Mouse (Mus musculus): ENCODE data around the gene Il9r. TPM values are rescaled to one million over a fixed set of nuclear protein-coding genes. Genes with fewer than 3 reads are reported as not detected.

The Il9r gene
- polyA plus RNA-seq, 1 experiment, result 27.6 TPM

DNA sequence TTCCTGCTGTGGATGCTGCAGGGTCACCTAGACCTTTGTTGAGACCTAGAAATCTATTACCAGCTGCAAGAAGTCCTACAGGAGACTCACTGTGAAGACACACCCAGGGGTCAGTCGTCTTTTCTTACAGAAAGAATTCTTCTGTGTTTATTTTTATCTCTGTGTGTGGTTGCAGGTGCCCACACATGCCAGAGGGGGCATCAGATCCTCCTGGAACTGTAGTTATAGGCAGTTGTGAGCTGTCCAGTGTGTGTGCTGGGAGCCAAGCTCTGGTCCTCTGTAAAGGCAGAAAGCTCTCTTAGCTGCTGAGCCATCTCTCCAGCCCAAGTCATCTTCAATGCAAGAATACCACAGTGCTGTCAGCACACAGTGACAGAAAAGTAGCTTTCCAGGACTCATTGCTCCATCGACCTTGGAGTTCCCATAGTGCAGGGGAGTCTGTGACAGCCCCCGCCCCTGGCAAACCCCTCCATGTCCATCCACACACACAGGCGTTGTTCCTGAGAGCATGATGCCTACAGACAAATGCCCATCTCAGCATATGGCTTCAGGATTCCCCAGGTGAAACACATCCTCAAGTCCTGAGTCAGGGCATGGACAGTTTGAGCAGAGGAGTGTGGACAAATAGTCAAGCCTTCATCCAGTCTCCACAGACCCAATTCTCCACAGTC, 23.4 kb upstream of the Il9r start:
- DNase-seq (ENCODE audit: low read depth in 1 of 2, low spot score in 2 of 2), result no peak
- H3K4me3 ChIP-seq (ENCODE audit: extremely low read depth, insufficient read depth, insufficient read length), result no peak overlapping the region
- WGBS, result 67% methylated on average over 4 of the region's 4 CpGs

GRCm38 (mm10) chr11:32222570-32223194, 22.6 kb upstream of the Il9r start:
- H3K4me3 ChIP-seq (ENCODE audit: extremely low read depth, insufficient read depth, insufficient read length), result peak overlapping the region; percentile 57; the same call in 1 of the 2 replicates
- no peak for TF ChIP-seq POLR2A (IDR thresholded peaks at IDR 0.05; ENCODE audit: low read depth, low read length)
- no peak for TF ChIP-seq CTCF (IDR thresholded peaks at IDR 0.05; ENCODE audit: extremely low read depth, insufficient read depth, insufficient read length, insufficient replicate concordance)
- WGBS, result 19% methylated on average over 21 of the region's 21 CpGs
- DNase-seq (ENCODE audit: low read depth in 1 of 2, low spot score in 2 of 2), result peak in 1 of 2 experiments; percentile 42
- peaks cover 22% of the 10 kb centered on the region for H3K4me1 ChIP-seq (ENCODE audit: control insufficient read depth, insufficient read depth, insufficient read length)
- no peaks in the 10 kb centered on the region for H3K36me3 ChIP-seq (ENCODE audit: control insufficient read depth, insufficient read depth, low read length)
- H3K27ac ChIP-seq (ENCODE audit: insufficient read depth, low read length), result no peak overlapping the region
- peaks cover 12% of the 10 kb centered on the region for H3K27me3 ChIP-seq (ENCODE audit: control insufficient read depth, insufficient read depth, low read length)

More for the DNA sequence above, 23.4 kb upstream of the Il9r start:
- no peak for TF ChIP-seq CTCF (IDR thresholded peaks at IDR 0.05; ENCODE audit: extremely low read depth, insufficient read depth, insufficient read length, insufficient replicate concordance)
- no peak for TF ChIP-seq POLR2A (IDR thresholded peaks at IDR 0.05; ENCODE audit: low read depth, low read length)
- Histone ChIP-seq H3K27me3 (ENCODE audit: control insufficient read depth, insufficient read depth, low read length) (peaks cover 12% of the 10 kb centered on the region), H3K27ac (ENCODE audit: insufficient read depth, low read length) (no peak overlapping the region), H3K36me3 (ENCODE audit: control insufficient read depth, insufficient read depth, low read length) (no peaks in the 10 kb centered on the region), H3K4me1 (ENCODE audit: control insufficient read depth, insufficient read depth, insufficient read length) (peaks cover 22% of the 10 kb centered on the region)

DNA sequence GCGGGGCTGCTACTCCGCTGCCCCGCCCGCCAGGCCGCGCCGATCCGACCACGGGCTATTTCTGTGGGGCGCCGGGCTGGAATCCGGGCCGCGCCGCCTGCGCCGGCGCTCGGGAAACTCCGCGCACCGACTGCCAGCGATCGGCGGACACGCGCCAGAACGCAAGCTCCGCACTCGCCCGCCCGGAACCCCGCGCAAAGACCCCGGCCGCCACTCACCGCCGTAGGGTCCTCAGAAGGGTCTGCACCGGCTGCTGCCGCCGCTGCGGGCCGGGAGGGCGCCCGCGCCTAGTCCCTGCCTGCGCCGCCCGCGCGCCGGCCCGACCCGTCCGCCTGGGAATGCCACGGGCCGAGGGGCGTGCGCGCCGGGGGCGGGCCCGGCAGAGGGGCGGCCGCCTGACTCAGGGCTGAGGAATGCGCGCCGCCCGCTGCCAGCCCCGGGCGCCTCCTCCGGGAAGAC, 21.9 kb upstream of the Il9r start, which contains the start of gene Rhbdf1:
Rhbdf1 (minus strand) TSS at position 350 of the 459 bp plus-strand sequence.
- H3K36me3 ChIP-seq (ENCODE audit: control insufficient read depth, insufficient read depth, low read length), result no peaks in the 10 kb centered on the region
- WGBS, result under 1% methylated on average over 70 of the region's 72 CpGs
- peaks cover 12% of the 10 kb centered on the region for H3K27me3 ChIP-seq (ENCODE audit: control insufficient read depth, insufficient read depth, low read length)
- H3K27ac ChIP-seq (ENCODE audit: insufficient read depth, low read length), result peak within 1 kb of the TSS; percentile 50; the same call in 1 of the 2 replicates
- peak within 1 kb of the TSS; percentile 57 for H3K4me3 ChIP-seq (ENCODE audit: extremely low read depth, insufficient read depth, insufficient read length)
- TF ChIP-seq CTCF (IDR thresholded peaks at IDR 0.05; ENCODE audit: extremely low read depth, insufficient read depth, insufficient read length, insufficient replicate concordance), result no peak
- no peak for TF ChIP-seq POLR2A (IDR thresholded peaks at IDR 0.05; ENCODE audit: low read depth, low read length)
- no peak for DNase-seq (ENCODE audit: low read depth in 1 of 2, low spot score in 2 of 2)
- peaks cover 22% of the 10 kb centered on the region for H3K4me1 ChIP-seq (ENCODE audit: control insufficient read depth, insufficient read depth, insufficient read length)

DNA sequence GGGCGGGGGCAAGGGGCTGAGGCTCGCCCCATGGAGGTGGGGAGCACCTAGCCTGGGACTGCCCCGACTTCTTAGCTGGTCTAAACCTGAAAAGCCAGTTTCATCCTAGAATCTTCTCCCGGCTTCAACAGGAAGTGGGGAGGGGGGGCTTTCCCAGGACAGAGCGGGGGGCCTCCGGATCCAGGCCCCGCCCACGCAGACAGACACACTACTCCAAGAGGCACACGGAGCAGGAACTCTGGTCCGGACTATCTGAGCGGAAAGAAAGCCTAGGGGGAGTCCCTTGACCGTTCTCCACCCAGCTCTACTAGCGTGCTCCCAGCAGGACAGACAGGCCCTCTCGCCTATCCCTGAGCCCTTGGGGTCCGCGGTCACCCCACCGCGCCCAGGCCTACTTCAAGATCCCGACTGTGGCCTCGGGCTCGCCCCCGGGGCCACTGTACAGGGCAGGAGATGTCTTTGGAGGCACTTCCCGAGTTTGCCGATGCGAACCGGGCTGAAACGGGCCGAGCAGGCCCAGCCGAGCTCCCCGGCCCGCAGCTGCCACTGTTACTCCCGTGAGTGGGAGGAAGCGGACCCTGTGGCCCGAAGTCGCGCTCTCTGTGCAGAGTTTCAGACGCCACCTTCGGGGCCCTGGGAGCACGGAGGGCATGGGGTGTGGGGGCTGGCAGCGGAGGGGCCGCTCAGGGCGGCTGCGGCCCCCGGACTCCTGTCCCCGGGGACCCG, 21.3 kb upstream of the Il9r start:
- peaks cover 12% of the 10 kb centered on the region for H3K27me3 ChIP-seq (ENCODE audit: control insufficient read depth, insufficient read depth, low read length)
- H3K4me1 ChIP-seq (ENCODE audit: control insufficient read depth, insufficient read depth, insufficient read length), result peaks cover 22% of the 10 kb centered on the region
- peak overlapping the region; percentile 57 for H3K4me3 ChIP-seq (ENCODE audit: extremely low read depth, insufficient read depth, insufficient read length)
- H3K27ac ChIP-seq (ENCODE audit: insufficient read depth, low read length), result peak overlapping the region; percentile 50; the same call in 1 of the 2 replicates
- WGBS, result 5% methylated on average over 46 of the region's 46 CpGs
- no peaks in the 10 kb centered on the region for H3K36me3 ChIP-seq (ENCODE audit: control insufficient read depth, insufficient read depth, low read length)
- DNase-seq (ENCODE audit: low read depth in 1 of 2, low spot score in 2 of 2), result peak in 1 of 2 experiments; percentile 28
- no peak for TF ChIP-seq POLR2A (IDR thresholded peaks at IDR 0.05; ENCODE audit: low read depth, low read length)
- no peak for TF ChIP-seq CTCF (IDR thresholded peaks at IDR 0.05; ENCODE audit: extremely low read depth, insufficient read depth, insufficient read length, insufficient replicate concordance)

- Histone ChIP-seq H3K36me3 (ENCODE audit: control insufficient read depth, insufficient read depth, low read length) (no peaks in the 10 kb centered on the region), H3K4me3 (ENCODE audit: extremely low read depth, insufficient read depth, insufficient read length) (peak overlapping the region; percentile 57; the same call in 1 of the 2 replicates), H3K4me1 (ENCODE audit: control insufficient read depth, insufficient read depth, insufficient read length) (peaks cover 17% of the 10 kb centered on the region), H3K27ac (ENCODE audit: insufficient read depth, low read length) (no peak overlapping the region), H3K27me3 (ENCODE audit: control insufficient read depth, insufficient read depth, low read length) (peaks cover 12% of the 10 kb centered on the region)
- 74% methylated on average over 10 of the region's 10 CpGs for WGBS
- TF ChIP-seq POLR2A (IDR thresholded peaks at IDR 0.05; ENCODE audit: low read depth, low read length) (no peak), CTCF (IDR thresholded peaks at IDR 0.05; ENCODE audit: extremely low read depth, insufficient read depth, insufficient read length, insufficient replicate concordance) (no peak)
- no peak for DNase-seq (ENCODE audit: low read depth in 1 of 2, low spot score in 2 of 2)
These were observed 20.6 kb upstream of the Il9r start for GRCm38 (mm10) chr11:32220607-32221224.

- no peak for DNase-seq (ENCODE audit: low read depth in 1 of 2, low spot score in 2 of 2)
- Histone ChIP-seq H3K27me3 (ENCODE audit: control insufficient read depth, insufficient read depth, low read length) (peaks cover 12% of the 10 kb centered on the region), H3K27ac (ENCODE audit: insufficient read depth, low read length) (no peak overlapping the region), H3K36me3 (ENCODE audit: control insufficient read depth, insufficient read depth, low read length) (no peaks in the 10 kb centered on the region), H3K4me1 (ENCODE audit: control insufficient read depth, insufficient read depth, insufficient read length) (peaks cover 16% of the 10 kb centered on the region), H3K4me3 (ENCODE audit: extremely low read depth, insufficient read depth, insufficient read length) (no peak overlapping the region)
- 94% methylated on average over 10 of the region's 10 CpGs for WGBS
- no peak for TF ChIP-seq CTCF (IDR thresholded peaks at IDR 0.05; ENCODE audit: extremely low read depth, insufficient read depth, insufficient read length, insufficient replicate concordance)
- no peak for TF ChIP-seq POLR2A (IDR thresholded peaks at IDR 0.05; ENCODE audit: low read depth, low read length)
These were observed 19.2 kb upstream of the Il9r start for GRCm38 (mm10) chr11:32219287-32219686.

Data from spleen, adult 2 months (tissue).